Comparison of ENCODE assay signal across 8 mouse cellular contexts in the genomic region with DNA sequence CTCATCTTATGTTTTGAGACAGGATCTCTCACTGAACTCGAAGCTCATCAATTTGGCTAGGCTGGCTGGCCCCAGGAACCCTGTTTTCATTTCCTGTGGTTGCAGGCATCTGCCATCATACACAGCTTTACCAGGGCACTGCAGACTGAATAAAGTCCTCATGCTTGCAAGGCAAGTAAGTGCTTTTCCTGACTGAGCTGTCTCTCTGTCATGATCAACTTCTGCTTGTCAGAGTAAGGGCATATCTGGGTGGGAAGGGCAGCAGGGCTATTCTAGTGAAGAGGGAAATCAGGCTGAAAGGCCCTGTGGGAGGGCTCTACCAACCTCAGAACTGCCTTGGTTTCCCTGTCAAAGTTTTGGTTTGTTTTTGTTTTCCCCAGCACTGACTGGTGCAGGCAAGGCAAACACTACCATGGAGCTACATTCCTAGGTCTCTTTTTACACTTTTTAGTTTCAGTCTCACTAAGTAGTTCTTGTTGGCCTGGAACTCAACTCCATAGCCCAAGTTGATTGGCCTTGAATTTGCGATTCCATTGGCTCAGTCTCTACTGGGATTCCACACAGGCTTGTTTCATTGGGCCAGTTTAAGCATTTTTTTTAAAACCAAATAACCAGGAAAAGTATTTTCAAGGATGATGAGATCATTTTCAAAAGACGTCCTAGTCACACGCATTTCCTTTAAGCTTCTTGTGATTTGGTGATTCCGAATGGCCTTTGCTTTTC. TPM values are rescaled to one million over a fixed set of nuclear protein-coding genes. Genes with fewer than 3 reads are reported as not detected.
DNase-seq lines count a peak whose midpoint lies in the region; ATAC-seq lines count a peak whose summit lies in the region.

No protein-coding gene starts in this region.

- H3K4me2 ChIP-seq in heart, embryonic 14.5 days (ENCODE audit: low read length) = peak overlapping the region; percentile 66
- H3K4me2 ChIP-seq in liver, embryonic 13.5 days = peak overlapping the region; percentile 68

- peaks cover 10 to 23% of the 10 kb centered on the region in 2 experiments for H3K4me1 ChIP-seq in heart, embryonic 14.5 days (ENCODE audit: control insufficient read depth in 2 of 2, insufficient read depth in 2 of 2, low read length in 2 of 2)
- H3K4me1 ChIP-seq in liver, embryonic 13.5 days (replicated peaks) = peaks cover 25% of the 10 kb centered on the region

- H3K27me3 ChIP-seq in heart, embryonic 14.5 days (ENCODE audit: control insufficient read depth, insufficient read depth, low read length) = no peaks in the 10 kb centered on the region
- H3K27me3 ChIP-seq in liver, embryonic 13.5 days = no peaks in the 10 kb centered on the region
- H3K27me3 ChIP-seq in splenic B cell, adult 2 months (ENCODE audit: control insufficient read depth, insufficient read depth, low read length, poor library complexity, severe bottlenecking) = no peaks in the 10 kb centered on the region

- ATAC-seq in CD4-positive, CD25-positive, alpha-beta regulatory T cell, adult 4 months = peak; percentile 38
- no peak for ATAC-seq in heart, embryonic 14.5 days (ENCODE audit: insufficient number of reproducible peaks, insufficient read depth, low FRiP score, low read depth)
- no peak for ATAC-seq in liver, embryonic 13.5 days (ENCODE audit: low read depth)

- 32% methylated on average over 5 of the region's 5 CpGs for WGBS in heart, embryonic 14.5 days
- WGBS in liver, embryonic 13.5 days (ENCODE audit: insufficient replicate concordance) = 25% methylated on average over 5 of the region's 5 CpGs

- DNase-seq in brain, adult 2 months (ENCODE audit: low read depth, low spot score) = peak; percentile 4
- DNase-seq in liver, embryonic 13.5 days = no peak
- peak; percentile 6 for DNase-seq in splenic B cell, adult 2 months (ENCODE audit: low read depth, low spot score)
- no peak for DNase-seq in urinary bladder, postnatal 36 days (ENCODE audit: low spot score in 2 of 2)
- no peak for DNase-seq in T-cell, adult 2 months (ENCODE audit: low spot score)
- DNase-seq in layer of hippocampus, adult 18-20 months (ENCODE audit: low spot score in 2 of 2) = no peak

- H3K9me3 ChIP-seq in heart, embryonic 14.5 days (ENCODE audit: control insufficient read depth, low read length) = 0 out of 2 replicates have a peak, but pooled peaks cover 6% of the 10 kb centered on the region
- no peaks in the 10 kb centered on the region for H3K9me3 ChIP-seq in liver, embryonic 13.5 days (replicated peaks)

- H3K27ac ChIP-seq in heart, embryonic 14.5 days (replicated peaks in 1 of 2; ENCODE audit: control insufficient read depth in 1 of 2, insufficient read depth in 1 of 2, low read depth in 2 of 2, low read length in 2 of 2) = peak overlapping the region; percentile 98 to 99
- peak overlapping the region; percentile 83 for H3K27ac ChIP-seq in liver, embryonic 13.5 days

- peak overlapping the region in 1 of 2 experiments; percentile 29; a peak in 1 of 4 replicates for H3K4me3 ChIP-seq in heart, embryonic 14.5 days (ENCODE audit: control insufficient read depth in 1 of 2, insufficient read depth in 1 of 2, low read depth in 1 of 2, low read length in 2 of 2)
- H3K4me3 ChIP-seq in liver, embryonic 13.5 days (replicated peaks) = no peak overlapping the region

- peak overlapping the region; percentile 76 for H3K9ac ChIP-seq in heart, embryonic 14.5 days (ENCODE audit: low read length)
- no peak overlapping the region; the same call in 1 of the 2 replicates for H3K9ac ChIP-seq in liver, embryonic 13.5 days

- no peaks in the 10 kb centered on the region for H3K36me3 ChIP-seq in heart, embryonic 14.5 days (ENCODE audit: control insufficient read depth, insufficient read depth, low read length)
- H3K36me3 ChIP-seq in liver, embryonic 13.5 days = no peaks in the 10 kb centered on the region
- no peaks in the 10 kb centered on the region for H3K36me3 ChIP-seq in splenic B cell, adult 2 months (ENCODE audit: control insufficient read depth, insufficient read depth, low read length, poor library complexity, severe bottlenecking)

RNA-seq across cellular contexts. Expression of gene Itgb1, which starts 31.7 kb away (rescaled TPM):
- polyA plus RNA-seq in CD4-positive, CD25-positive, alpha-beta regulatory T cell, adult 4 months (2017; shearing (Covaris generic)) = 10 to 100 TPM; 67.0 to 77.7 TPM
- 416 and 432 TPM in 2 replicates for polyA plus RNA-seq in heart, embryonic 14.5 days (2014; fragmentation: Nextera tagmentation; extraction: Ambion mirVana)
- polyA plus RNA-seq in liver, embryonic 13.5 days (2015; fragmentation: Nextera tagmentation; extraction: Ambion mirVana) = 81.4 and 102 TPM in 2 replicates
- 10 to 100 TPM; 33.6 to 34.3 TPM for total RNA-seq in layer of hippocampus, adult 18-20 months (2021)

Comparison
In these comparisons a context has a peak if more than half of its experiments do, and no peak if none do; other contexts are left out.
1. DNase-seq: peak in brain, adult 2 months (single experiment) and splenic B cell, adult 2 months (single experiment); none in liver, embryonic 13.5 days (single experiment), urinary bladder, postnatal 36 days (0 of 2), T-cell, adult 2 months (single experiment) and layer of hippocampus, adult 18-20 months (0 of 2).